Mouse (Mus musculus) hindbrain, embryonic 11.5 days (tissue): ENCODE results near the gene Anapc16. TPM values are rescaled to one million over a fixed set of nuclear protein-coding genes. Genes with fewer than 3 reads are reported as not detected.

Experiments
- polyA plus RNA-seq: library from polyadenylated mRNA; unstranded; fragments of >200 nt; fragmentation: Nextera tagmentation; extraction: Ambion mirVana; gene quantifications from 2 replicates; pipeline ENCODE4 v1.2.1, GENCODE M21; 2014

Gene Anapc16
- polyA plus RNA-seq, 1 experiment from 2014 or later: 115 TPM

Other genes starting within 250 kb of the Anapc16 start
- gene Dnajb12, start 123.6 kb downstream of the Anapc16 start, polyA plus RNA-seq: 22.0 and 22.6 TPM in 2 replicates
- gene Ddit4, start 51.3 kb downstream of the Anapc16 start, polyA plus RNA-seq: 4.6 and 5.5 TPM in 2 replicates
- 41.1 and 42.9 TPM in 2 replicates for gene Ascc1, start 330 bp downstream of the Anapc16 start, polyA plus RNA-seq
- gene Spock2, start 103.1 kb upstream of the Anapc16 start, polyA plus RNA-seq: 19.2 and 19.3 TPM in 2 replicates
- gene Chst3, start 216.1 kb upstream of the Anapc16 start, polyA plus RNA-seq: 1.5 TPM in 2 replicates